In the genomic region with DNA sequence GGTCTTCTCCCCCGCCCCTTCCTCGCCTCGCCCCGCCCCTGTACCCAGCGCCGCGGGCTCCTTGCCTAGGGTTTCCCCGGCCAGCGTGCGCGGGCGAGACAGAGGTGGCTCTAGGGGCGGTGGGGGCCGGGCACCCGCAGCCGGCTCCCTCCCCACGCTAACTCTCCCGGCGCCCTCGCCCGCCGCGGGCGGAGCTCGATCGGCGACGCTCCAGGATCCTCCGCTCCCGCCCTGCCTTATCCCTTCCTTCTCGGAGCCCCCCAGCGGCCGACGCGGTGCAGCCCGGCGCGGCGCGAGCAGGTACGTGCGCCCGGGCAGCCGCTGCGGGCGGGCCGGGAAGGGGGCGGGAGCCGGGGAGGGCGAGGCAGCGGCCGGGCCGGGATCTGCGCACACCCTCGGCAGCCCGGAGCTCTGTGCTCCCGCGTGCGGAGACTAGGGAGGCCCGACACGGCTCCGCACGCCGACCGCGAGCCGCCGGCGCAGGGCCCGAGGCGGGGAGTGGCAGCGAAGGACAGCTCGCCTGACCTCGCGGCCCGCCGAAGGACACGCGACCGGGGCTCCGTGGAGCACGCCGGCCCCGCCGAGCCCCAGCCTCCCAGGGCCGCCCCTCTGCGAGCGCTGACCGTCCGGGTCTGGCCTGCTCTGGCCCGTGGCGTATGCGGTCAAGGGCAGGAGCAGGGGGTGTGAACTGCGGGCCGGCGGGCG, we compare ENCODE assay signal across 9 mouse cellular contexts. TPM values are rescaled to one million over a fixed set of nuclear protein-coding genes. Genes with fewer than 3 reads are reported as not detected.
A peak's percentile ranks its signal among the peaks of the same experiment; 100 is the strongest.
DNase-seq lines count a peak whose midpoint lies in the region; ATAC-seq and TF ChIP-seq lines count a peak whose summit lies in the region.
"Had no signal": no experiment of that assay in that cellular context is flagged by ENCODE, and none has a peak within 500 bp of the region (broad histone marks: within the 10 kb centered on the region; RNA-seq: fewer than 3 reads in every experiment).

No protein-coding gene starts in this region.

- TF ChIP-seq CTCF in C2C12 (IDR thresholded peaks at IDR 0.05; ENCODE audit: control insufficient read depth, insufficient read depth, insufficient read length), result no peak
- no peak for TF ChIP-seq CTCF in lung, adult 2 months (IDR thresholded peaks at IDR 0.05; ENCODE audit: insufficient read depth, low read length)

- no peak overlapping the region for H3K4me3 ChIP-seq in C2C12 (ENCODE audit: insufficient read depth, poor library complexity, severe bottlenecking)
- H3K4me3 ChIP-seq in embryonic facial prominence, embryonic 11.5 days (ENCODE audit: low read depth, low read length), result peak overlapping the region; percentile 67
- H3K4me3 ChIP-seq in heart, embryonic 16.5 days (ENCODE audit: low read length), result peak overlapping the region; percentile 68
- H3K4me3 ChIP-seq in lung, adult 2 months (replicated peaks; ENCODE audit: extremely low read depth, low read depth, low read length), result peak overlapping the region; percentile 28

- H3K9ac ChIP-seq in embryonic facial prominence, embryonic 11.5 days (replicated peaks; ENCODE audit: low read length), result peak overlapping the region; percentile 75
- H3K9ac ChIP-seq in heart, embryonic 16.5 days (ENCODE audit: low read length), result peak overlapping the region; percentile 80

- peak overlapping the region; percentile 100 for H3K4me2 ChIP-seq in embryonic facial prominence, embryonic 11.5 days (ENCODE audit: low read depth, low read length)
- peak overlapping the region; percentile 96 for H3K4me2 ChIP-seq in heart, embryonic 16.5 days (ENCODE audit: low read depth, low read length)

- no peak for TF ChIP-seq POLR2A in lung, adult 2 months (IDR thresholded peaks at IDR 0.05; ENCODE audit: borderline replicate concordance, extremely low read depth, low read depth, low read length)

- peak; percentile 83 for ATAC-seq in embryonic facial prominence, embryonic 11.5 days (replicated peaks; ENCODE audit: insufficient number of reproducible peaks, low FRiP score, low TSS enrichment, low read depth)
- peak; percentile 70 for ATAC-seq in heart, embryonic 16.5 days (replicated peaks; ENCODE audit: extremely low read depth, insufficient read depth, low FRiP score)
- no peak for ATAC-seq in monocyte, adult 5-6 weeks (replicated peaks; ENCODE audit: insufficient number of reproducible peaks, low FRiP score, low TSS enrichment, poor library complexity, severe bottlenecking)

- H3K79me2 ChIP-seq in C2C12 (ENCODE audit: control insufficient read depth, insufficient read depth), result no peaks in the 10 kb centered on the region

- no peaks in the 10 kb centered on the region for H3K4me1 ChIP-seq in embryonic facial prominence, embryonic 11.5 days (ENCODE audit: control insufficient read depth, insufficient read depth, low read length)
- H3K4me1 ChIP-seq in heart, embryonic 16.5 days (ENCODE audit: control insufficient read depth, insufficient read depth, low read length), result peaks cover 7% of the 10 kb centered on the region
- H3K4me1 ChIP-seq in lung, adult 2 months (ENCODE audit: control insufficient read depth, insufficient read depth, low read length), result no peaks in the 10 kb centered on the region; the same call in 1 of the 2 replicates

- peak overlapping the region; percentile 54 for H3ac ChIP-seq in C2C12 (ENCODE audit: control insufficient read depth, insufficient read length, low read depth)

- H3K27ac ChIP-seq in embryonic facial prominence, embryonic 11.5 days (replicated peaks; ENCODE audit: low read depth, low read length), result no peak overlapping the region
- H3K27ac ChIP-seq in heart, embryonic 16.5 days (ENCODE audit: low read length), result no peak overlapping the region

- no peaks in the 10 kb centered on the region for H3K9me3 ChIP-seq in embryonic facial prominence, embryonic 11.5 days (replicated peaks; ENCODE audit: control insufficient read depth, low read length)
- H3K9me3 ChIP-seq in heart, embryonic 16.5 days (replicated peaks; ENCODE audit: control insufficient read depth, low read length), result no peaks in the 10 kb centered on the region

- no peaks in the 10 kb centered on the region for H3K36me3 ChIP-seq in C2C12 (ENCODE audit: control insufficient read depth, insufficient read depth)
- H3K36me3 ChIP-seq in embryonic facial prominence, embryonic 11.5 days (replicated peaks; ENCODE audit: control insufficient read depth, insufficient read depth, low read depth, low read length), result no peaks in the 10 kb centered on the region
- no peaks in the 10 kb centered on the region for H3K36me3 ChIP-seq in heart, embryonic 16.5 days (ENCODE audit: control insufficient read depth, insufficient read depth)

- under 1% methylated on average over 58 of the region's 97 CpGs for WGBS in embryonic facial prominence, embryonic 11.5 days
- WGBS in heart, embryonic 16.5 days, result under 1% methylated on average over 90 of the region's 97 CpGs
- WGBS in lung, adult 2 months, result under 1% methylated on average over 96 of the region's 97 CpGs

- DNase-seq in adrenal gland, postnatal 10 days, result peak; percentile 66
- DNase-seq in embryonic facial prominence, embryonic 11.5 days (ENCODE audit: low spot score), result peak; percentile 76
- peak; percentile 56 for DNase-seq in kidney, postnatal 10 days
- peak; percentile 25 for DNase-seq in lung, adult 2 months
- peak; percentile 4 for DNase-seq in ovary, postnatal 10 days (ENCODE audit: low spot score)

- H3K27me3 ChIP-seq in C2C12 (ENCODE audit: control insufficient read depth, insufficient read depth, insufficient read length), result peaks cover 68% of the 10 kb centered on the region
- H3K27me3 ChIP-seq in embryonic facial prominence, embryonic 11.5 days (ENCODE audit: control insufficient read depth, insufficient read depth, low read length), result peaks cover 18% of the 10 kb centered on the region
- peaks cover 34% of the 10 kb centered on the region for H3K27me3 ChIP-seq in heart, embryonic 16.5 days (ENCODE audit: control insufficient read depth, insufficient read depth, low read length)

- H3K79me3 ChIP-seq in C2C12 (ENCODE audit: low read depth), result no peaks in the 10 kb centered on the region

TF ChIP-seq in C2C12, 6 proteins besides CTCF, POLR2A, EP300 and RAD21:
- TF ChIP-seq USF1 (IDR thresholded peaks at IDR 0.05; ENCODE audit: low read depth) (no peak), MYOD1 (IDR thresholded peaks at IDR 0.05; ENCODE audit: control insufficient read depth, insufficient read length, low read depth) (no peak), MAX (IDR thresholded peaks at IDR 0.05) (no peak), MYOG (IDR thresholded peaks at IDR 0.05; ENCODE audit: control insufficient read depth, extremely low read depth, insufficient read length) (no peak), FOSL1 (IDR thresholded peaks at IDR 0.05; ENCODE audit: insufficient read depth, low read length, poor library complexity, severe bottlenecking) (no peak), CEBPB (IDR thresholded peaks at IDR 0.05; ENCODE audit: low read depth) (no peak)

RNA-seq across cellular contexts. Expression of a gene that starts 0.5 kb away (rescaled TPM):
- 0.02 TPM for polyA plus RNA-seq in C2C12 (2012; fragmentation: generic; extraction: Trizol)
- total RNA-seq in adrenal gland, postnatal 10 days (2021), result 1 to 10 TPM; 1.1 to 3.7 TPM
- 2.4 and 2.7 TPM in 2 replicates for polyA plus RNA-seq in embryonic facial prominence, embryonic 11.5 days (2014; fragmentation: Nextera tagmentation; extraction: Ambion mirVana)
- polyA plus RNA-seq in heart, embryonic 16.5 days (2015; fragmentation: Nextera tagmentation; extraction: Ambion mirVana), result 3.1 and 3.2 TPM in 2 replicates
- 0.29 and 0.32 TPM in 2 replicates for polyA plus RNA-seq in lung, adult 2 months (2012; rRNA removed)
- not detected in 3 replicates for total RNA-seq in monocyte, adult 5-6 weeks (2017)
- total RNA-seq: neutrophil, adult 5-6 weeks had no signal

RNA-seq across cellular contexts. Expression of a gene that starts 34.0 kb away (rescaled TPM):
- not detected for polyA plus RNA-seq in C2C12 (2012; fragmentation: generic; extraction: Trizol)
- total RNA-seq in adrenal gland, postnatal 10 days (2021), result not detected
- 0.13 TPM in 1 of 2 replicates, not detected in the other for polyA plus RNA-seq in embryonic facial prominence, embryonic 11.5 days (2014; fragmentation: Nextera tagmentation; extraction: Ambion mirVana)
- polyA plus RNA-seq in heart, embryonic 16.5 days (2015; fragmentation: Nextera tagmentation; extraction: Ambion mirVana), result not detected in 2 replicates
- polyA plus RNA-seq in lung, adult 2 months (2012; rRNA removed), result not detected in 2 replicates
- not detected in 3 replicates for total RNA-seq in monocyte, adult 5-6 weeks (2017)
- total RNA-seq: neutrophil, adult 5-6 weeks had no signal

RNA-seq across cellular contexts. Expression of a gene that starts 41.7 kb away (rescaled TPM):
- polyA plus RNA-seq in C2C12 (2012; fragmentation: generic; extraction: Trizol), result 27.9 TPM
- total RNA-seq in adrenal gland, postnatal 10 days (2021), result 10 to 100 TPM; 37.2 to 40.5 TPM
- polyA plus RNA-seq in embryonic facial prominence, embryonic 11.5 days (2014; fragmentation: Nextera tagmentation; extraction: Ambion mirVana), result 45.8 and 46.8 TPM in 2 replicates
- polyA plus RNA-seq in heart, embryonic 16.5 days (2015; fragmentation: Nextera tagmentation; extraction: Ambion mirVana), result 28.2 and 32.4 TPM in 2 replicates
- polyA plus RNA-seq in lung, adult 2 months (2012; rRNA removed), result 31.0 and 41.1 TPM in 2 replicates
- total RNA-seq in monocyte, adult 5-6 weeks (2017), result 9.7 to 13.1 TPM (median 10.2 TPM) in 3 replicates

Comparison
In these comparisons a context has a peak if more than half of its experiments do, and no peak if none do; other contexts are left out.
1. DNase-seq: peak in every context shown above with its lines; median percentile 76 in embryonic facial prominence, embryonic 11.5 days; 66 in adrenal gland, postnatal 10 days; 56 in kidney, postnatal 10 days; 25 in lung, adult 2 months; 4 in ovary, postnatal 10 days.